Mouse (Mus musculus): ENCODE data around the gene Csrnp3.

DNA sequence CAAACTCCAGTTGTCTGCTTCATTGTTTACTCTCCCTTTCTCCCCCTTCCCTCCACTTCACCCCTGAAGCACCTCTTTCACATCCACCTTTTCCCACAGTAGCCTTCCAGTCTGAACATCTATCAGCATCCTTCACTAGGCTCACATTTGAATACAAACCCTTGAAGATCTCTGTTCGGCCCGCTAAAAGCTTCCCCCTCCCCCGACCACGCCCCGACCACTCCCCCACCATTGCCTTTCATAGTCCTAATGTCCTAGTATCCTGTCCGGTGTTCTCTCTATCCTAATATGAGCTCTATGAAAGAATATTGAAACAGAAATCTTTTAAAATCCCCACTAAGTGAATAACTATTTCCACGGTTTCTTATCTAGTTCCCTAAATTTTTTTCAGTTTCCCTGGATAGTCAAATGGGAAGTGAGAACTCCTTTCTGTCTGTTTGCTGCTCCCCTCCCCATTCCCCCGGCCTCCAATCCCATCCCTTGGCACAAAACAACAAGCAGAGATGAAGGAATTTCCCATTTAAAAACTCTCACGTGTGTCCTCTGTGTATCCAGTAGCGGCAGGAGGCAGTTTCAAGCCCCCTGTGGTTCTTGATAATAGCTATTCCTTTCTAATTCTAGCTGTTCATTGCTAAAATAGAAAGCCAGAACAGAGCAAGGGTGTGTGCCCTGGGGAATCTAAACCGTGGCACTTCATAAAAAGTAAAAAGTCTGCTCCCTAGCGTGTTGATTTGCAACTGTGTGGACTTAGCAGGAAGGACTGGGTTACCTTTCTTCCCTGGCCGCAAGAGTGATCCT lies 64.4 kb downstream of the Csrnp3 start:
- TF ChIP-seq POLR2A (IDR thresholded peaks at IDR 0.05; ENCODE audit: borderline replicate concordance, extremely low read depth, low read depth, low read length) (no peak), CTCF (IDR thresholded peaks at IDR 0.05; ENCODE audit: insufficient read depth, low read length) (no peak)
